Mouse (Mus musculus) cerebellum, adult 8-10 months (tissue): ENCODE data around the gene Dlk2.

Experiments used
- DNase-seq: peaks from one replicate; pipeline ENCODE4 v3.0.0; 2022

Dlk2 gene

DNA sequence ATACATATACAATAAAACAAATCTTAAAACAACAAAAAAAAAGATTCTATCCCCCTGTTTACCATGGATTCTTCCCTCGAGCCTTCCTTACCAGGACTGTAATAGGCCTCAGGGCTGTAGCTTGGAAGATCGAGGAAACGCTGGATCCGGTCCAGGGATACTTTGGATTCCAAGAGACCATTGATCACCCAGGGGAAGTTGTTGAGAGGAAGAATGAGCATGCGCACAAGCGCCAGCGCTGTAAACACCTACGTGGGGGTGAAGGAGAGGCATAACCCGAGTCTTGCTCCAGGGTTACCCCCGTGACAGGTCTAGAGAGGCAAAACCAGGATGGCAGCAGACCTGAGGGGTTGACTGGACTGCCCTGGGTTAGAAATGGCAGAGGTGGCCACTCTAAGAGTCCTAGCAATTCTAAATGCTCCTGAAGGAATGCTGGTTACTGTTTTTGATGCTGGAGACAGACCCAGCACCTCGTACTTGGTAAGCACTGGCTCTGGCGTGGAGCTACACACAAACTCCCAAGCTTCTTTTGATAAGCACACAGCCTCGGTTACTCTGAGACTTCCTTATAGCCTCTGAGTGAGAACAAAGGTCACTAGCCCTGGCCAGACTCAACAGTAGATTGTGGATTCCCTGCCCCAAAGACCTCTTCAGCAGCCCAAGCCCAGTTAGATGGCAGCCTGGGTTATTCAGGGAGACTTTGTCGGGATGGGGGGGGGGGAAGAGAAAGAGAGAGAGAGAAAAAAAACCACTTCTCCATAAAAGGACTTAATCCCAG is 25.0 kb downstream of the Dlk2 start:
- DNase-seq, result no peak

DNA sequence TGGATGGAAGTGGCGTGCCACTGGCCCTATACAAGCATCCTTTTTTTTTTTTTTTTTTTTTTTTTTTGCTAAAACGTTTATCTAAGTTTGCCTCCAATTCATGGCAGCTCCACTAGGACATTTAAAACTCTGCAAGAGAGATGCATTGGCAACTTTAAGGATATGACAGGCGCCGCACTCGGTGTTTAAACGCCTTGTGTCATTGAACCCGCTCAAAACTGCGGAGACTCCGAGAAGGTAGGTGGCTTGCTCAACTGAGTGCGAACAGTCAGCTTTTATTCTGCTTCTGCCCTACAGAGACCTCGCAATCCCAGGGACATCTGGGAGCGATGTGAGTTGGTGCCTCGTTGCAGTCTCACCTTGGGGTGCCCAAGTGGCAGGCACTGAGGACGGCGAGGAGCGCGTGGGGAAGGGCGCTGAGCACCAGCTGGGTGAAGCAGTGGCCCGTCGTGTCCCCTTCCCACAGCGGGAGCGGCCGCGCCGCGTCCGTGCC is 30.2 kb downstream of the Dlk2 start:
- no peak for DNase-seq

DNA sequence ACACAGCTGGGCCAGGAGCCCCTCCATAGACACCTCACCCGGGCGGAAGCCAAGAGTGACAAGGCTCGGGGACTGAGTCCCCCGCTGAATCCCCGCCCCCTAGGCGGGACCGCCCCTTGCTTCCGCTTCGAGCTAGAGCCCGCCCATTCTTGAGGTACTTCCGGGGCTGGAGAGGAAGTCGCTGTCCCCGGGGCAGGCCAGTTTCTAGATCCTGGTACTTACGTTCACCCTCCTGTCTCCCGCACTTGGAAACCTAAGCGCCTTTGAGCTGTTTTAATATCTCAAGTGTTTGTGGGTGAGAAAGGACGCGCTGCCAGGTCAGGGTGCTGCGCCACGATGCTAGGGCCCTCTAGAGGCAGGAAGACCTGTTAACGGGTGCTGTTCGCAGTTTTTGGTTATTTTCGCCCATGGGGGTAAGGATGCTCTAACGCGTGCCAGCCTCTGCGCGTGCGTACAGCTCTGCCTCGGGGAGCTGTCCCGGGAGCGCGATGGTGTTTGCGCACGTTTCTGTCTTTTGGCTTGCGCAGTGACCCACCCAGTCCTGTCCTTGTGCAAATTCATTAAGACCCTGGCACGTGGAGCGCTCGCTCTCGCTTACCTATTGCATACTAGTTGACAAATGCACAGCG is 30.8 kb downstream of the Dlk2 start, which contains the start of gene Abcc10:
Abcc10 (minus strand) TSS at position 447 of the 629 bp plus-strand sequence.
- peak; percentile 95 for DNase-seq

DNA sequence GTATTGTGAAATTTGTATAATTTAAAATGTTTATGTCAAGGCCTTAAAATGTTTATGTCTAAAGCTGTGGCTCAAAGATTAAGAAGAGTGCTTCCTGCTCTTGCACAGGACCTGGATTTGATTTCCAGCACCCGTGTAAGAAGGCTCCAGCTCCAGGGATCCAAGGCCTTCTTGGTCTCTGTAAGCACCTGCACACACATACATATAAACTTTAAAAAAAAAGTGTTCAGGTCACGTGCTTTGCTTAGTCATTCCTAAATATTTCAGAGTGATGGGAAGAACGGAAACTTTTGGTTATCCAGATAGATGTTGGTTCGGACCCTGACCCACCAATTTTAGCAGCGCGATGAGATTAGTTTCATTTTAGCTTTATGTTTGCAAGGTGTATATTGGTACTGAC is 31.5 kb downstream of the Dlk2 start:
- DNase-seq, result no peak

DNA sequence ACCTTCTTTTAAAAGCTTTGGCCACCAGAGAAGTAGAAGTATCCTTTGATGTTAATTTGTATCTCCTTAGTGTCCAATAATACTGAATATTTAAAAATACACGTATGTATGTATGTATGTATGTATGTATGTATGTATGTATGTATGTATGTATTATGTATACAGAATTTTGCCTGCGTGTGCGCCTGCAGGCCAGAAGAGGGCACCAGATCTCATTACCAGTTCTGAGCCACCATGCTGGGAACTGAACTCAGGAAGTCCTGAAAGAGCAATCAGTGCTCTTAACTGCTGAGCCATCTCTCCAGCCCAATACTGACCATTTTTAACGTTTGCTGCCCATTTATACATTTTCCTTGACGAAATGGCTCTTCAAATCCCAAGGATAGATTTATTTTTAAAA is 39.3 kb downstream of the Dlk2 start:
- no peak for DNase-seq

DNA sequence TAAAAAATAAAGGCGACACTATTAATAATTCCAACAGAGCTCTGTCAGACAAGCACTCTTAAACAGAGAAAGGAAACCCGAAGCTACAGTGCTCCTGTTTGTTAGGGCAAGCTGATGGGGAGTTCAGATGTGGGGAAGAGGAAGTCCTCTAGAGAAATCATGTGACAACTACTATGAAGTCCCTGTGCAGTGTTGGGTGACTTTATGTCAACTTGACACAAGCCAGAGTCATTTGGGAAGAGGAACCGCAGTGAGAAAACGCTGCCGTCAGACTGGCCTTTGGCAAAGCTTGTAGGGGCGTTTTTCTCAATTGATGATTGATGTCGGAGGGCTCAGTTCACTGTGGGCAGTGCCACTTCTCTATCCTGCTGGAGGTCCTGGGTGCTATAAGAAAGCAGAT is 44.0 kb downstream of the Dlk2 start:
- no peak for DNase-seq

DNA sequence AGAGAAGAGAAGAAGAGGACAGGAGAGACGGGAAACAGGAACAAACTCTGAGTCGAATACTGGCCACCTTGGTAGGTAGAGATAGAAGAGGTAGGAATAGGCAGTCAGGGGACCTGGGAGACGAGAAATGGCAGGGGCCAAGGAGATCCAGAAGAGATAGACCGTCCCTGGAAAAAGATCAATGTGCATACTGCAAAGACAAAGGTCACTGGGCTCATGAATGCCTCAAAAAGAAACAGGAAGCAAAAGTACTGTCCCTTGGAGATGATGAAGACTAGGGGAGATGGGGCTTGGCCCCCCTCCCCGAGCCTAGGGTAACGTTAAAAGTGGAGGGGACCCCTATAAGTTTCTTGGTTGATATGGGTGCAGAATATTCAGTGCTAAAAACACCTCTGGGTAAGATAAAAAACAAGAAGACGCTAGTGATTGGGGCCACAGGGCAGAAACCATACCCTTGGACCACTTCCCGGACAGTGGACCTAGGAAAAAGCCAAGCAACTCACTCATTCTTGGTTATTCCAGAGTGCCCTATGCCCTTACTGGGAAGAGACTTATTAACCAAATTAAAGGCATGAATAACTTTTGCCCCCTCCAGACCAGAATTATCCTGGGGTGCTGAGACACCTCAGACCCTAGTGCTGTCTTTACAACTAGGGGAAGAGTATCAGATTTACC is 53.9 kb downstream of the Dlk2 start:
- no peak for DNase-seq
